Comparison of ENCODE assay signal across 25 mouse cellular contexts in the genomic region with DNA sequence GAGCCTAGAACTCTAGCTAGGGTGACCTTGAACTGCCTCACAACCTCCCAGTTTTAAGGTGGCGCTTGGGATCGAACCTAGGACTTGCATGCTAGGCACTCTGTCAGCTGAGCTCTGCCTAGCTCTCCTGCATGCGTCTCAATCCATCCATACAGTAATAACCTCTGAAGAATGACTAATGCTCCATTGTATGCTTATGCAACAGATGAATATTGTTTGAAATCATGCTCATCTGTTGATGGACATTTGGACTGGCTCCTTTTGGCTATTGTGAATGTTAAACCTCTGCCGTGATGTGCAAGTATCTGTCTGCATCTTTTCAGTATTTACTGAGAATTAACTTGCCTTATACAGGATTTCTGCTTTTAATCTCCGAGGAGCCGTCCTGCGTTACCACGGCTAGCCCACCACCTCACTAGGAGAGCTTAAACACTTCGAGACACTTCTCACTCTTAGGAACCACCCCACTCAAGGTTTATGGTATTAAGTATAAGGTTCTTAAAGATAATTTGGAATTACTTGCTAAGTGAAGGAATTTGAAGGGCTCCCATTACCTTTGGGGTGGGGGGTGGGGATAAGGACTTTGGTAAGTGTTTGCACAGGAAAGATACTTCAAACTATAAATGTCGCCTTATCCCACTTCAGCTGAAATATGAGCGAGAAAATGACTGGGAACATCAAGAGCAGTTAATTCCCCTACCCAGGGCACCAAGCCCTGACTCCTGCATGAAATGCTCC. TPM values are rescaled to one million over a fixed set of nuclear protein-coding genes. Genes with fewer than 3 reads are reported as not detected.
A peak's percentile ranks its signal among the peaks of the same experiment; 100 is the strongest.
DNase-seq lines count a peak whose midpoint lies in the region; ATAC-seq and TF ChIP-seq lines count a peak whose summit lies in the region.
"Had no signal": no experiment of that assay in that cellular context is flagged by ENCODE, and none has a peak within 500 bp of the region (broad histone marks: within the 10 kb centered on the region; RNA-seq: fewer than 3 reads in every experiment).

No protein-coding gene starts in this region.

- H3K27ac ChIP-seq in heart, embryonic 13.5 days (replicated peaks): 0 out of 2 replicates have a peak overlapping the region, but pooled peaks have one; percentile 2
- peak overlapping the region; percentile 71 for H3K27ac ChIP-seq in lung, embryonic 16.5 days (ENCODE audit: low read length)
- no peak overlapping the region for H3K27ac ChIP-seq in intestine, embryonic 15.5 days
- H3K27ac ChIP-seq: embryonic facial prominence, embryonic 10.5 days; forebrain, embryonic 10.5 days; gastrocnemius, adult 2 months; heart, adult 2 months; hindbrain, embryonic 14.5 days had no signal

- no peaks in the 10 kb centered on the region for H3K9me3 ChIP-seq in heart, embryonic 13.5 days
- no peaks in the 10 kb centered on the region for H3K9me3 ChIP-seq in lung, embryonic 16.5 days (ENCODE audit: control insufficient read depth, low read length)
- H3K9me3 ChIP-seq in intestine, embryonic 15.5 days: no peaks in the 10 kb centered on the region
- H3K9me3 ChIP-seq: embryonic facial prominence, embryonic 10.5 days; forebrain, embryonic 10.5 days had no signal

- H3K4me3 ChIP-seq in heart, embryonic 13.5 days: no peak overlapping the region
- no peak overlapping the region for H3K4me3 ChIP-seq in lung, embryonic 16.5 days (ENCODE audit: low read length)
- H3K4me3 ChIP-seq in lung, adult 2 months (replicated peaks; ENCODE audit: extremely low read depth, low read depth, low read length): no peak overlapping the region
- no peak overlapping the region for H3K4me3 ChIP-seq in intestine, embryonic 15.5 days (replicated peaks)
- H3K4me3 ChIP-seq: embryonic facial prominence, embryonic 10.5 days; erythroblast, embryonic 14.5 days; forebrain, embryonic 10.5 days; gastrocnemius, adult 2 months; heart, adult 2 months had no signal

- DNase-seq in heart, adult 9 months (ENCODE audit: low spot score in 2 of 2): no peak
- no peak for DNase-seq in lung, adult 2 months
- peak; percentile 42 for DNase-seq in 416B (ENCODE audit: low read depth)
- DNase-seq in R1 (ENCODE audit: low read depth, low spot score): peak; percentile 17
- DNase-seq in gastrocnemius, postnatal 10 days: no peak
- DNase-seq: adrenal gland, adult 8-10 months; adrenal gland, postnatal 36 days; B cell, adult 2 months; cerebellum, adult 2 months; cerebellum, postnatal 10 days; gastrocnemius, adult 2 months; gastrocnemius, postnatal 36 days; heart, adult 2 months; heart, postnatal 10 days had no signal

- no peaks in the 10 kb centered on the region for H3K27me3 ChIP-seq in heart, embryonic 13.5 days (replicated peaks)
- no peaks in the 10 kb centered on the region for H3K27me3 ChIP-seq in lung, embryonic 16.5 days (ENCODE audit: control insufficient read depth, insufficient read depth, low read depth, low read length)
- no peaks in the 10 kb centered on the region for H3K27me3 ChIP-seq in intestine, embryonic 15.5 days (replicated peaks)
- H3K27me3 ChIP-seq: Patski had no signal

- H3K36me3 ChIP-seq in heart, embryonic 13.5 days: peaks cover 43% of the 10 kb centered on the region
- peaks cover 14% of the 10 kb centered on the region; the same call in 1 of the 2 replicates for H3K36me3 ChIP-seq in lung, embryonic 16.5 days (ENCODE audit: control insufficient read depth, insufficient read depth, low read length)
- H3K36me3 ChIP-seq in intestine, embryonic 15.5 days: 0 out of 2 replicates have a peak, but pooled peaks cover 2% of the 10 kb centered on the region

- 85% methylated on average over 11 of the region's 11 CpGs for WGBS in heart, embryonic 13.5 days
- WGBS in lung, embryonic 16.5 days: 50% methylated on average over 11 of the region's 11 CpGs
- WGBS in lung, adult 2 months: 69% methylated on average over 11 of the region's 11 CpGs
- 75% methylated on average over 11 of the region's 11 CpGs for WGBS in intestine, embryonic 15.5 days

- no peak overlapping the region for H3K4me2 ChIP-seq in heart, embryonic 13.5 days
- H3K4me2 ChIP-seq in lung, embryonic 16.5 days (ENCODE audit: low read depth, low read length): no peak overlapping the region
- no peak overlapping the region for H3K4me2 ChIP-seq in intestine, embryonic 15.5 days (replicated peaks)
- H3K4me2 ChIP-seq: hindbrain, embryonic 14.5 days had no signal

- no peak for TF ChIP-seq CTCF in lung, adult 2 months (IDR thresholded peaks at IDR 0.05; ENCODE audit: insufficient read depth, low read length)

- peaks cover 20% of the 10 kb centered on the region for H3K4me1 ChIP-seq in heart, embryonic 13.5 days
- H3K4me1 ChIP-seq in lung, embryonic 16.5 days (replicated peaks; ENCODE audit: control insufficient read depth, insufficient read depth, low read length): peaks cover 34% of the 10 kb centered on the region
- no peaks in the 10 kb centered on the region; the same call in none of the 2 replicates for H3K4me1 ChIP-seq in lung, adult 2 months (ENCODE audit: control insufficient read depth, insufficient read depth, low read length)
- H3K4me1 ChIP-seq in intestine, embryonic 15.5 days (replicated peaks): 0 out of 2 replicates have a peak, but pooled peaks cover 3% of the 10 kb centered on the region

- no peak for TF ChIP-seq POLR2A in lung, adult 2 months (IDR thresholded peaks at IDR 0.05; ENCODE audit: borderline replicate concordance, extremely low read depth, low read depth, low read length)

- ATAC-seq in heart, embryonic 13.5 days (ENCODE audit: extremely low read depth, insufficient number of reproducible peaks, low FRiP score, low TSS enrichment): no peak
- ATAC-seq in lung, embryonic 16.5 days (ENCODE audit: low read depth): peak; percentile 35
- no peak for ATAC-seq in intestine, embryonic 15.5 days
- ATAC-seq: CD4-positive, CD25-positive, alpha-beta regulatory T cell, adult 4 months; forebrain, embryonic 14.5 days; intestine, embryonic 16.5 days; Patski had no signal

- no peak overlapping the region for H3K9ac ChIP-seq in heart, embryonic 13.5 days
- no peak overlapping the region for H3K9ac ChIP-seq in lung, embryonic 16.5 days (ENCODE audit: low read length)
- no peak overlapping the region for H3K9ac ChIP-seq in intestine, embryonic 15.5 days
- H3K9ac ChIP-seq: hindbrain, embryonic 14.5 days had no signal

RNA-seq across cellular contexts. Expression of a gene that starts 29.1 kb away (rescaled TPM):
- polyA plus RNA-seq in heart, embryonic 13.5 days (2015; fragmentation: Nextera tagmentation; extraction: Ambion mirVana): 23.8 and 26.0 TPM in 2 replicates
- polyA plus RNA-seq in lung, embryonic 16.5 days (2015; fragmentation: Nextera tagmentation; extraction: Ambion mirVana): 50.7 and 52.3 TPM in 2 replicates
- 7.4 and 14.9 TPM in 2 replicates for polyA plus RNA-seq in lung, adult 2 months (2012; rRNA removed)
- 18.7 and 22.9 TPM in 2 replicates for polyA plus RNA-seq in intestine, embryonic 15.5 days (2015; fragmentation: Nextera tagmentation; extraction: Ambion mirVana)
- 10 to 100 TPM; 21.7 to 21.8 TPM for total RNA-seq in gastrocnemius, postnatal 10 days (2021)

Comparison
In these comparisons a context has a peak if more than half of its experiments do, and no peak if none do; other contexts are left out.
1. DNase-seq: peak in 416B (single experiment) and R1 (single experiment); none in heart, adult 9 months (0 of 2), lung, adult 2 months (single experiment) and gastrocnemius, postnatal 10 days (single experiment).